Mouse (Mus musculus) liver, embryonic 13.5 days (tissue): ENCODE results near the gene Myzap. TPM values are rescaled to one million over a fixed set of nuclear protein-coding genes. Genes with fewer than 3 reads are reported as not detected.
A peak's percentile ranks its signal among the peaks of the same experiment; 100 is the strongest.

Experiments used
- ATAC-seq: fragments of 200-750 bp; cut with Nextera tagmentation; 2 replicates; pipeline ENCODE4 v1.8.0; 2017; ENCODE audit warnings: low read depth, mild to moderate bottlenecking, moderate number of reproducible peaks, moderate library complexity
- DNase-seq: peaks from one replicate; pipeline ENCODE4 v3.0.0; 2022
- H3K27ac ChIP-seq: fragments of 300-500 bp; sonication (generic); 2 replicates; pipeline ENCODE4 v1.5.1; 2015; ENCODE audit warnings: moderate library complexity, mild to moderate bottlenecking, inconsistent platforms
- H3K27me3 ChIP-seq: fragments of 300-500 bp; sonication (generic); 2 replicates; pipeline ENCODE4 v1.6.1; 2015; ENCODE audit warnings: mild to moderate bottlenecking, inconsistent platforms
- H3K36me3 ChIP-seq: fragments of 300-500 bp; sonication (generic); 2 replicates; pipeline ENCODE4 v1.6.1; 2015; ENCODE audit warnings: mild to moderate bottlenecking, inconsistent platforms
- H3K4me1 ChIP-seq: fragments of 300-500 bp; sonication (generic); replicated peaks from 2 replicates; pipeline ENCODE4 v1.6.1; 2015; ENCODE audit warnings: inconsistent platforms
- H3K4me2 ChIP-seq: fragments of 300-500 bp; sonication (generic); 2 replicates; pipeline ENCODE4 v1.6.1; 2015; ENCODE audit warnings: inconsistent platforms, mild to moderate bottlenecking, moderate library complexity
- H3K4me3 ChIP-seq: fragments of 300-500 bp; sonication (generic); replicated peaks from 2 replicates; pipeline ENCODE4 v1.5.1; 2015; ENCODE audit warnings: mild to moderate bottlenecking, inconsistent platforms
- H3K9ac ChIP-seq: fragments of 300-500 bp; sonication (generic); 2 replicates; pipeline ENCODE4 v1.6.1; 2015; ENCODE audit warnings: mild to moderate bottlenecking, inconsistent platforms
- H3K9me3 ChIP-seq: fragments of 300-500 bp; sonication (generic); replicated peaks from 2 replicates; pipeline ENCODE4 v1.6.1; 2016; ENCODE audit warnings: inconsistent platforms
- WGBS: fragments of 180-500 bp; shearing (Covaris S2); methylation state at CpG from one replicate; pipeline ENCODE4 v1.1.7; 2015; ENCODE audit not compliant: insufficient replicate concordance; 5-methylcytosine and 5-hydroxymethylcytosine counted together
- polyA plus RNA-seq: library from polyadenylated mRNA; unstranded; fragments of >200 nt; fragmentation: Nextera tagmentation; extraction: Ambion mirVana; gene quantifications from 2 replicates; pipeline ENCODE4 v1.2.1, GENCODE M21; 2015

Myzap gene
- polyA plus RNA-seq, 1 experiment from 2014 or later, result 3.0 TPM

DNA sequence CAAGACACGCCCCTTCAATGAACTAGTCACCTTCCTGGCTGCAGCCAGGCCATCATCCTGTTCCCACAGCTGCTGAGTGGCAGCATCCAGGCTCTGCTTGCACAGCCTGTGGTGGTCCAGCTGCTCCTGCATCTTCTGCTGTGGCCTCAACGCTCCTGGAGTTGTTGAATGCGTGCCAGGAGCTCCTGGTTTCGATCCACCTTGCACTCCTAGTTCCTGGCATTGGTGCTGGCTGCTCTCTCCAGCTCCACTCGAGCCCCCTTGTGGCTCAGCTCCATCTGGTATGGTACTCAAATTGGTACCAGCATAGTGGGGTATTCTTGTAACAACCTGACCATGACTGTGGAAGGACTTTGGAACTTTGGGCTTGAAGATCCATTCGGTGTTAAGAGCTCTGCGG is 7.7 kb upstream of the Myzap start:
- Histone ChIP-seq H3K9me3 (no peaks in the 10 kb centered on the region), H3K4me2 (no peak overlapping the region), H3K4me1 (peaks cover 3% of the 10 kb centered on the region), H3K9ac (no peak overlapping the region), H3K4me3 (no peak overlapping the region), H3K27me3 (peaks cover 26% of the 10 kb centered on the region), H3K27ac (no peak overlapping the region), H3K36me3 (no peaks in the 10 kb centered on the region)
- ATAC-seq (no peak), DNase-seq (no peak)
- 57% methylated on average over 7 of the region's 7 CpGs for WGBS

DNA sequence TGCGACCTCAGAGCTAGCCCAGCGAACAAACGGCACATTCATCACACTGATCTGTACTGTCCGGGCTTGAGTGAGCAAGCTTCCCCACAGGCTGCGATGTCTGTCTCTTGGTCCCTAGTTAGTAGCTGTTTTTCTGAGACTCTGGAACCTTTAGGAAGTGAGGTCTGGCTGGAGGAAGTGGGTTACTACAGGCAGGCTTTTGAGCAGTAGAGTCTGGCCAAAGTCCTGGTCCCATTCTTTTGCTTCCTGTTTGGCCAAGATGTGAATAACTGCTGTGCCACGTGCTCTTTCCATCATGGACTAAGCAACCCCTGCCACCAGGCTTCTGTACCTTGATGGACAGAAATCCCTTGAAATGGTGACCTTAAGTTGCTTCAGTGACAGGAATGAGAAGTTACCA is 4.7 kb upstream of the Myzap start:
- H3K4me2 ChIP-seq, result no peak overlapping the region
- H3K36me3 ChIP-seq, result no peaks in the 10 kb centered on the region
- peaks cover 11% of the 10 kb centered on the region for H3K4me1 ChIP-seq
- H3K27ac ChIP-seq, result no peak overlapping the region
- H3K27me3 ChIP-seq, result peaks cover 28% of the 10 kb centered on the region
- no peaks in the 10 kb centered on the region for H3K9me3 ChIP-seq
- DNase-seq, result no peak
- ATAC-seq, result no peak
- 32% methylated on average over 6 of the region's 6 CpGs for WGBS
- no peak overlapping the region for H3K4me3 ChIP-seq
- H3K9ac ChIP-seq, result no peak overlapping the region

DNA sequence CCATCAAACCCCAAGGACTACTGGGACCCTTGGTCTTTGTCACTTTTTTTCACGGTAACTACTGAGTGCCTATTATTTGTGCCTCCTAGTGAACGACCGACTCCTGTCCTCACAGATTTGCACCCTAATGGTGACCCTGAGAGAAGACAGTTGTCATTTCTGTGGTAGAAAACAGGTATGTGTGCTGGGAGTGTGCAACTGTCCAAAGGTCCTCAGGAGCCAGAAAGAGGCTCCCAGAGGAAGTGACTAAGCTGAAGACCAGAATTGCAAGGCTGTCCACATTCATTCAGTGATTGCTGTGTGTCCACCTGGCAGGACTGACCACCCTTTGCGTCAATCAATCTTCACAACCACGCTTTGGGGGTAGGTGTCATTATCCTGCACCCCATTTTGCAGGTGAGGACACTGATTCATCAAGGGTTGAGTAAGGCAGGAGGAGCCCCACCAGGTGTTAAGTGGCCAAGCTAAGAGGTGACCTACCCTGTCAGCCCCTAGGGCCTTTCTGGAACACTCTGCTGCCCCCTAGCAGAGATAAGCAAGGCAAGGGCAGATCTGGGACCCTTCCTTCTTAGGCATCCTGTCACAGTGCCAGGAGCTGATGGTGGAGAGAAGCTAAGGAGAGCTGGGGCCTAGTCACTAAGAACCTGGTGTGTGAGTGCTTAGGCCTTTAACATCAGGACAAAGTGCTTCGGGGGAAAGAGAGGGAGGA is 571 bp upstream of the Myzap start:
- Histone ChIP-seq H3K9me3 (no peaks in the 10 kb centered on the region), H3K4me1 (peaks cover 17% of the 10 kb centered on the region), H3K9ac (no peak overlapping the region), H3K4me3 (peak overlapping the region; percentile 56), H3K27ac (no peak overlapping the region), H3K27me3 (peaks cover 22% of the 10 kb centered on the region), H3K36me3 (no peaks in the 10 kb centered on the region), H3K4me2 (peak overlapping the region; percentile 72)
- ATAC-seq (0 out of 2 replicates have a peak, but pooled peaks have one; percentile 29), DNase-seq (no peak)
- WGBS, result 21% methylated on average over 6 of the region's 6 CpGs

DNA sequence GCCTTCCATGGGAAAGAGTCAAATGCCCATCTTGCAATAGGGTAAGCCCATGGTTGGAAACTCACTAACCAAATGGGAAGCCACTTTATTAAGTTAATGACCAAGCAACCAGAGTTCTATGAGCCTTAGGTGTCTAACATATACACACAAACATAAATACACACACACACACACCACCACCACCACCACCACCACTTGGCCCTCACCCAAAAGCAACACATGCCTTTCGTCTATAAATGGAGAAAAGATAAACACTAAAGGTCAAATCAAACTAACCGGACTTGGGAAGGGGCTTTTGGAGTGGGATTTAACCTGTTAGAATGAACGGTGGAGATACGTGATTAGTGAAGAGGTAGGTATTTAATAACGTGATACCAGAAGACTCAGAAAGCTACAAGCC is 1.1 kb downstream of the Myzap start:
- H3K4me2 ChIP-seq, result peak overlapping the region; percentile 72; the same call in 1 of the 2 replicates
- peaks cover 16% of the 10 kb centered on the region for H3K27me3 ChIP-seq
- DNase-seq, result no peak
- 55% methylated on average over 5 of the region's 5 CpGs for WGBS
- H3K36me3 ChIP-seq, result no peaks in the 10 kb centered on the region
- ATAC-seq, result no peak
- H3K27ac ChIP-seq, result no peak overlapping the region
- no peaks in the 10 kb centered on the region for H3K9me3 ChIP-seq
- H3K4me3 ChIP-seq, result 0 out of 2 replicates have a peak overlapping the region, but pooled peaks have one; percentile 56
- H3K9ac ChIP-seq, result no peak overlapping the region
- H3K4me1 ChIP-seq, result peaks cover 17% of the 10 kb centered on the region

DNA sequence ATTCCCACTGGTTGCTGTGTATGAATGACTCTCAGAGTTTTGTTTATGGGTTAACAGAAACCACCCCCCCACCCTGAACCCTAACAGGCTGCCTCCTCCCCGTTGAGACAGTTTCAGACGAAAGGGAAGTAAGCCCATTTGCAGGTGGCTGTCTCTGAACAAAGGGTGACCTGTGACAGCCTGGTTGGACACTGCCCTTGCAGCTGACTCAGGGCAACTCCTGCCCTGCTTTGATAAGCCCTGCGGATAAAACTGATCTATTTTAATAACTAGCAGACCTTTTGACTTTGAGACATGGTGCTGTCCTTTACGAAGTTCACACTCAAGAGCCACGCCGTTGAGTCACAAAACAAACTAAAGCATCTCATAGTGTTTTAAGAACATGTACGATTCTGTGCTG is 2.4 kb downstream of the Myzap start:
- ATAC-seq (no peak), DNase-seq (no peak)
- 33% methylated on average over 7 of the region's 7 CpGs for WGBS
- no peak overlapping the region for H3K27ac ChIP-seq
- H3K4me3 ChIP-seq, result no peak overlapping the region
- no peak overlapping the region for H3K4me2 ChIP-seq
- H3K4me1 ChIP-seq, result peaks cover 17% of the 10 kb centered on the region
- peaks cover 16% of the 10 kb centered on the region for H3K27me3 ChIP-seq
- H3K9ac ChIP-seq, result no peak overlapping the region
- H3K9me3 ChIP-seq, result no peaks in the 10 kb centered on the region
- no peaks in the 10 kb centered on the region for H3K36me3 ChIP-seq

DNA sequence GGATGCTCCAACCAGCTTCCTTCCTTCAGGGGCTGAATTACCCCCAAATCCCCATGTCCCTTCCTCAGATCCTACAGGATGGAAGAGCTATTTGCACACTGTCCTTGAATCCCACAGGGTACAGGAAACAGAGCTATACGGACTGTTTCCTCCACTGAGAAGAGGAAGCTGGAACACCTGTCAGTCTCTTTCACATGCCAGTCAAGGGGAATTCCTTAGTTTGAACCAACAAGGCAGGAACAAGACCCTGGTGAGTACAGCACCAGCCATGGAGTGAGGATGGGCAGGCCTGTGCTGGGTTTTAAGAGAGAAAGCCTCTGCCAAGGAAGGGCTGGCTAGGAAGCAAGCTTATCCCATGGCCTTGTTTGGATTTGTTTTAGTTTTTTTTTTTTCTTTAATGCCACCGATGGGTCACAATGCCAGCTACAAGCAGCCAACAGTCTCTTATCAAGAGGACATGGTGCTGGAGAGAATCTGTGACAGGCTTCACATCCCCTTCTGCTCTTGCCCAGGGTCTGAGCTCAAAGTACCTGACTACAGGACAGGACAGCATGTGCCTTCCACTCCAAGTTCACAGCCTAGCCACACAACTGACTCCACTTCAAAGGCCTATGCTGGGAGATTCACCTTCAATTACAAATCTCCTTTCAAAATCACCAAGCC is 3.1 kb downstream of the Myzap start:
- H3K4me1 ChIP-seq, result peaks cover 17% of the 10 kb centered on the region
- H3K27me3 ChIP-seq, result peaks cover 16% of the 10 kb centered on the region
- H3K27ac ChIP-seq, result no peak overlapping the region
- H3K36me3 ChIP-seq, result no peaks in the 10 kb centered on the region
- ATAC-seq (no peak), DNase-seq (no peak)
- WGBS, result 55% methylated on average over 2 of the region's 2 CpGs
- H3K4me3 ChIP-seq, result no peak overlapping the region
- no peak overlapping the region for H3K4me2 ChIP-seq
- H3K9me3 ChIP-seq, result no peaks in the 10 kb centered on the region
- no peak overlapping the region for H3K9ac ChIP-seq

DNA sequence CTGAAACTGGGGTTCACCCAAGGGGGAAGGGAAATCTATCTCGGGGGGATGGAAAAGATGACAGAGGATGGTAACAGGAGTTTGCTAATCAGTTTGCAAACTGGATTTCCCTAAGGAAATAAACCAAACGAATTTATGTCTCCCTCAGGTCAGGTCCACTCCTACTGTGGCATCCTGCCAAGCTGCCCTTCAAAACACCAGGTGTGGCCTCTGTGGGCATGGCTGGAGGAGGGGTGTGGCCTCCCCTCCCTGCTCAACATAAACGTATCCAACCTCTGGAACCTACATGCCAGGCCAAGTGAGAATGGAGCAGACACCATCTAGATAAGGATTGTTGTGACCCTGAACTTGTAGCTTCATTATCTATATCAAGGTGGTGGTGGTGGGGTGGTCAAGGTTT is 5.8 kb downstream of the Myzap start:
- H3K9ac ChIP-seq, result no peak overlapping the region
- no peak for ATAC-seq

DNA sequence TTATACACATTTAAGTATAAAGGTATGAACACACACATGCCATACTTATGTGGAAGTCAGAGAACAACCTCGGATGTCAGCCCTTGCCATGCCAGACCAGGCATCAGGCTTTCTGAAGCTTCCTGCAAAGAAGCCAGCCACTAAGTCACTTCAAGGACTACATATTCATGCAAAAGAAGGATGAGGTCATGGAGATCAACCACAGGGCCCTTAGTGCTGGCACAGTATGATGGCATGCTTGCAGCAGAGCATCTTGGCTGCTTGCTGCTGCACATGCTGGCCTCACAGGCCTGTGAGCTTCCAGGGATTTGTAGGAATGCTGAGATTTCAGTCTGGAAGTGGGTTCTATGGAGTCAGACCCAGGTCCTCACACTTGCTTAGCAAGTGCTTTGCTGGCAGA is 9.4 kb downstream of the Myzap start:
- H3K36me3 ChIP-seq, result no peaks in the 10 kb centered on the region
- H3K27me3 ChIP-seq, result no peaks in the 10 kb centered on the region
- no peak overlapping the region for H3K4me3 ChIP-seq
- H3K27ac ChIP-seq, result no peak overlapping the region
- no peaks in the 10 kb centered on the region for H3K9me3 ChIP-seq
- DNase-seq (no peak), ATAC-seq (no peak)
- no peaks in the 10 kb centered on the region for H3K4me1 ChIP-seq
- 45% methylated on average over 1 of the region's 1 CpGs for WGBS
- no peak overlapping the region for H3K9ac ChIP-seq
- no peak overlapping the region for H3K4me2 ChIP-seq

More for the DNA sequence above, 5.8 kb downstream of the Myzap start:
- Histone ChIP-seq H3K9me3 (no peaks in the 10 kb centered on the region), H3K4me2 (no peak overlapping the region), H3K4me1 (peaks cover 4% of the 10 kb centered on the region; the same call in 1 of the 2 replicates), H3K4me3 (no peak overlapping the region), H3K27me3 (peaks cover 9% of the 10 kb centered on the region; the same call in 1 of the 2 replicates), H3K36me3 (no peaks in the 10 kb centered on the region), H3K27ac (no peak overlapping the region)
- no peak for DNase-seq
- 44% methylated on average over 3 of the region's 3 CpGs for WGBS

DNA sequence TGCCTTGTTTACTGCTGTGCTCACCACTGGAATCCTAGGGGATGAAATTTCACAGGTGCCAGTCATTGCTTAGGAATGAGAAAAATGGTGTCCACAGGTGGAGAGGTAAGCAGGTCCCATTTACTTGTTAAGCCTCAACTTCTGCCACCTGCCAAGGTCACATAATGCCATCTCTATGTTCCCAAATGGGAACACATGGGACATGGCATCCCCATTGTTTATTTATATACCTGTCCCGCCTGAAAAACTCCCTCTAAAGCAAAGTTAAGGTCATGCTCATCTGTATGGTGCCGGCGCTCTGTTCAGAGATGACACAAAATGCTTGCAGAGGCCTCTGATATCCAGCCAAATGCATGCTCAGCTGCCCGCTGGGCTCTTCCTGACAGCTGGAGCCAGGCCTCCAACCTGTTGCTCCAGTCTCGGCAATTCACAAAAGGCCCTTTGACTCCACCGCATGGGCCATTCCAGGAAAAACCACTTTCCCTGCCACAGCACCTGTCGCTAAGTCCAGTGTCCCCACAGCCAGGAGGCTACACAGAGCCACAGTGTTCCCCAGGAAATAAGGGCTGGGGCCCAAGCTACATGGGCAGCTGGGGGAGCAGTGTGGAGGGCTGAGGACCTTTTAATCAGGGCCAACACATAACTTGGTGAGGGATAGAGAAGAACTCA is 13.1 kb downstream of the Myzap start:
- WGBS, result 70% methylated on average over 7 of the region's 7 CpGs
- no peak overlapping the region for H3K4me3 ChIP-seq
- H3K4me1 ChIP-seq, result no peaks in the 10 kb centered on the region
- no peak overlapping the region for H3K9ac ChIP-seq
- no peaks in the 10 kb centered on the region for H3K36me3 ChIP-seq
- H3K9me3 ChIP-seq, result no peaks in the 10 kb centered on the region
- H3K27ac ChIP-seq, result no peak overlapping the region
- no peak overlapping the region for H3K4me2 ChIP-seq
- DNase-seq (no peak), ATAC-seq (no peak)
- H3K27me3 ChIP-seq, result no peaks in the 10 kb centered on the region

DNA sequence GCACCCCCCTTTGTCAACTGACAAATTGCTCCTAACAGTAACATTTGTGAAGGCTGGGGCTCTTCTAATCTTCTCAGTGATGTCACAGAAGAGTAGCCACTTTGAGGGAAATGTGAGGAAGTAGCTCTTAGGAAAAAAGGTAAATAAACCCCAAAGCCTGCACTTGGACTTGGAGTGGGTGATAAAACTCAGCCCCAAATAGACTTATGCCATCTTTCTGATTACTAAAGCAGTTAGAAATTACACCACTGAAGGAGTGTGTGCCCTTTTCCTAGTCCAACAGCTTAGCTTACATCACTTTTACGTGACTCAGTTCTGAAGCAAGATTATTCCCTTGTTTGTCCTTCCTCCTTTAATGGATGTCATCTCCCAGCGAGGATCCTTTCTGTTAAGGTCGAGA is 17.7 kb downstream of the Myzap start:
- Histone ChIP-seq H3K36me3 (no peaks in the 10 kb centered on the region), H3K9ac (no peak overlapping the region), H3K27me3 (no peaks in the 10 kb centered on the region), H3K4me2 (no peak overlapping the region), H3K9me3 (no peaks in the 10 kb centered on the region), H3K27ac (no peak overlapping the region), H3K4me1 (no peaks in the 10 kb centered on the region), H3K4me3 (no peak overlapping the region)
- ATAC-seq, result no peak
- DNase-seq, result no peak
- WGBS, result 73% methylated on average over 3 of the region's 3 CpGs

DNA sequence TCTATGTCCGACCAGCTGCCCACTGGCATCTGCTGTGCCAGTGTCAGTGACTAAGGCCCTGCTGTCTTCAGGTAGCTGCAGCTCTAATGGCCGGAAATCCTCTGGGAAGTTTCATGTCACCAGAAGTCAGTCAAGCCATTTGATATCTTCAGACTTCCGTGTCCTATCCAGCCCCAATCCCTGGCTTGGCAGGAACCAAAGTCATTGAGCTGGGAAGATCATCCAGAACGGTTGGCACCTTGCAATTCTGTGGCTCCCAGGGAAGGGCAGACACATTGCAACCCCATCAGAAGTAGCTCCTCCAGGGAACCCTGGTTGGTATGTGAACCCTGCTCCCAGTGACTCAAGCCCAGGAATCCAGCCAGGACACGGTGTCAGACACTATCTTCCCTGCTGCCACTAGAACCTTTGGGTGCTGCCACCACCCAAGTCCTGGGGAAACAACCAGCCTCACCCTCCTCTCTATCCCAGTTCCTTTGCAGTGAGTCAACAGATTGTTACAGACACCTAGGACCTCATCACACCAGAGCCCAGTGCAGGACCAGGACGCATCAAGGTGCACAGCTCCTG is 18.3 kb downstream of the Myzap start:
- Histone ChIP-seq H3K4me1 (no peaks in the 10 kb centered on the region), H3K9ac (no peak overlapping the region), H3K27ac (no peak overlapping the region), H3K27me3 (no peaks in the 10 kb centered on the region), H3K4me3 (no peak overlapping the region), H3K9me3 (no peaks in the 10 kb centered on the region), H3K4me2 (no peak overlapping the region), H3K36me3 (no peaks in the 10 kb centered on the region)
- DNase-seq (no peak), ATAC-seq (no peak)
- 57% methylated on average over 6 of the region's 6 CpGs for WGBS
